Mouse (Mus musculus): ENCODE measurements around the gene Gm14440.
"Not testable (repeated sequence)": the region's sequence is repeated elsewhere in the genome, so short reads cannot be mapped to it uniquely, and the experiment has no call there.

- not testable (repeated sequence) for TF ChIP-seq CTCF, EP300 (IDR thresholded peaks at IDR 0.05; ENCODE audit: low read depth)
Observed at GRCm38 (mm10) chr2:175274825-175275224, at the start of gene Gm14440.

Measured in liver, embryonic 14.5 days (tissue).